Mouse (Mus musculus) liver, adult 2 months (tissue): ENCODE data around the gene Krtap15.

Experiments used
- CTCF ChIP-seq: fragments of 200-500 bp; IDR thresholded peaks from 2 replicates; pipeline ENCODE4 v1.5.1; 2011; ENCODE audit warnings: low read depth, low read length, control low read depth
- POLR2A ChIP-seq: fragments of 200-500 bp; IDR thresholded peaks from 2 replicates; pipeline ENCODE4 v1.6.1; 2011; ENCODE audit warnings: low read length, control low read depth; ENCODE audit not compliant: insufficient read depth; ENCODE audit errors: extremely low read depth

DNA sequence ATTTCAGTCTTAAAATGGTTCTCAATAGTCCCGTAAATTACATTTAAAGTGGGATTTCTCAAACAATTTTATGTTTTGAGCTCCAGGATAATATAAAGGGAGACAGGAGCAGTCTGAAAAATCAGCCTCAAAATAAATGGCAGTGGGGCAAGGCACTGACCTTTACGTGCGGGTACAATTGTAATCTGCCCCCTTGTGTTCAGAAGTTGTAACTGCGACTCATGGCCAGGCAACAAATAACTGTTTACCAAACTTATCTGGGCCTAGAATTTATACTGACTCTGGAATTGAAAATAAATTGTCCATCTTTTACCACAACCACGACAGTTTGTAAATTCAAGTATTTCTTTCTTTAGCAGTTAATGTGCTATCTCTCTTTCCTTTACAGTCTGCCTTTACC is 31.4 kb downstream of the Krtap15 start:
- no peak for TF ChIP-seq POLR2A
- TF ChIP-seq CTCF = peak; percentile 53
